Mouse (Mus musculus) urinary bladder, postnatal 4 days (tissue): ENCODE data around the gene Tmed9.
"Not testable (repeated sequence)": the region's sequence is repeated elsewhere in the genome, so short reads cannot be mapped to it uniquely, and the experiment has no call there.

ENCODE experiments used
- DNase-seq, 2 experiments: peaks; one replicate each; pipeline ENCODE4 v3.0.0; 2021 to 2022; ENCODE audit warnings: low spot score in 2 of 2

Tmed9 gene

DNA sequence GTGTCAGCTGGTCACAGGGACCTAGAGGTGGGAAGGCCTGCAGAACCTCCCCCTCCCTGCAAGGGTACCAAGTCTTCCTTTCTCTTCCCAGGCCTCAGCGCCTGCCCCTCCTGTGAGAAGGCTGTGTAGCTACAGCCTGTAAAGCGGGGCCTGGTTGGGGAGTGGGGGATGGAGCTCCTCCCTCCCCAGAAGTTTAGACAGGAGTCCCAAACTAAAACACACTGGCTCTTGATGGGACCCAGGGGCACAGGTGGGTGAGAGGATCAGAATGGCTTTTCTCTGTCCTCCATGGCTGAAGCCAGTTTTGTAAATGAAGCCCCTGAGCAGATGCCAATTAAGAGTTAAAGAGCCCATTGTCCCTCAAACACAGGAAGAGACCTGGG lies 34.1 kb downstream of the Tmed9 start:
- DNase-seq = peak in 1 of 2 experiments; percentile 56

DNA sequence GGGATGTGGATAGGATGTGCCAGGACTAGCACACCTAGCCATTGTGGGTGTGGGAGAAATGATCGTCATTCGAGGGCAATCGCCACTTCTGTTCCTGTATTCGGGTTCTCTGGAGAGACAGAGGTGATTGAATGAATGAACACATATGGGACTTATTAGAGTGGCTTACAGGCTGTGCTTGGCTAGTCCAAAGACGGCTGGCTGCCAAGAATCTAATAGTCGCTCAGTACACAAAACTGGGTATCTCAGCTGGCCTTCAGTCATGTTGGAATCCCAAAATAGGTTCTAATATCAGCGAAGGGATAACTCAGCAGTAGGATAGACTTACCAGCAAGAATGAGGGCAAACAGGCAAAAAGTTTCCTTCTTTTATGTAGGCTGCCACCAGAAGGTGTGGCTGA lies 38.5 kb downstream of the Tmed9 start:
- no peak for DNase-seq

DNA sequence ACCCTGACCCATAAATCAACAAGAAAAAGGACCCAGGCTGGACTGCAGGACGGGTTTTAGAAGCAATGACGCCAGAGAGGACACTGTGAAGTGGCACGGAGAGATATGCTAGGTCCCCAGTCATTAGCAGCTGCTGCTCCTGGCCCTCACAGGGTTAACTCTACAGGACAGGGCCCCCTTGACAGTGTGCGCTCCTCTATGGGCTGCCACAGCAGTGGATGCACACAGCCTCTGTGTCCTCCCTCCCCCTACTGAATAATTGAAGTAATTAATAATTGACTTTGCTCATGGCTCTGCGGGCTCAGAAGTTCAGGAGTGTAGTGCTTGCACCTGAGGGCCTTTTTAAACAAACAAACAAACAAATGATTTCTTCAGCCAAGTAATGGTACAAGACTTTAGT lies 39.9 kb downstream of the Tmed9 start:
- DNase-seq = no peak

DNA sequence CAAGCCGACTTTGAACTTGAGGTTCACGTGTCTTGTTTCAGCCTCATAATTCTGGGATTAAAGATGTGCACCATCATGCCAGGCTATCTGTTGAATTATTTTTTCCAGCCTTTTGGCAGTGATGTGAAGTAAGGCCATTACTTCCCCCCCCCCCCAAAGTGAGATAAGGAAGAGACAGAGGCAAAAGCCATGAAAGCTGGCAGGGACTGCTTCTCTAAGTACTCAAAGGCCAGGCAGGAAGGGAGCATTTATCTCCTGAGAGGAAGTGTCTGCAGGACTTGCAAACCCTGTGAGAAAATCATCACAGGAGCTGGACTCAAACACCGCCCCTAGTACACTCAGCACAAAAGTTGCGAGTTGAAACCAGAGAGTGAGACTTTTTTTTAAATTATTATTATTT lies 45.8 kb downstream of the Tmed9 start:
- no peak for DNase-seq

DNA sequence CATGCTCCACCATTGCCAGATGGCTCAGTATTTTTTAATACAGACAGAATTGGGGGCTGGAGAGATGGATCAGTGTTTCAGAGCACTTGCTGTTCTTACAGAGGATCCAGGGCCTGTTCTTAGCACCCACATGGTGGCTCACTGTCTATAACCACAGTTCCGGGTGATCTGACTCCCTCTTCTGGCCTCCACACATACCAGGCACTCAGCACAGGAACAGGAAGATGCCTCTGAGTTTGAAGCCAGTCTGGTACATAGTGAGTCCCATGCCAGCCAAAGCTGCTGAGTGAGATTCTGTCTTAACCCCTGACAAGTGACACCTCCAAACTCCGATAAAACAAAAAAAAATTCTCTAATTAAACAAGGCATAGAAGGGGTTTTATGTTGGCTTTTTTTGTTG lies 46.7 kb downstream of the Tmed9 start:
- no peak for DNase-seq

DNA sequence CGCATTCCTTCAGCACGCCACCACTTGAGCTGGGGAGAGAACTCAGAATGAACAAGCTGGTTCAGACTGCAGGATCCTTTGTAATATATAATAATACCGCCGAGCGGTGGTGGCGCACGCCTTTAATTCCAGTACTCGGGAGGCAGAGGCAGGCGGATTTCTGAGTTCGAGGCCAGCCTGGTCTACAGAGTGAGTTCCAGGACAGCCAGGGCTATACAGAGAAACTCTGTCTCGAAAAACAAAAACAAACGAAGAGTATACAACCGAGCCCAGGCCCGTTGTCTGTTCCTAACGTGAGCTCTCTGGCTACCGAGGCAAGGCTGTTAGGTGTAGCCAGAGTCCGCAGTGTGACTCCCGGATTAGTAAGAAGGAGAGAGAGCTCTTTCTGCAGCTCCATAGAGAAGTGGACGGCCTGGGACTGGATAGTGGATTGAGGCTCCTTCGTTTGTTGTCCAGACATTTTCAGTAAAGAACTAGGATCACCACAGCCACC lies 48.7 kb downstream of the Tmed9 start:
- not testable (repeated sequence) for DNase-seq

DNA sequence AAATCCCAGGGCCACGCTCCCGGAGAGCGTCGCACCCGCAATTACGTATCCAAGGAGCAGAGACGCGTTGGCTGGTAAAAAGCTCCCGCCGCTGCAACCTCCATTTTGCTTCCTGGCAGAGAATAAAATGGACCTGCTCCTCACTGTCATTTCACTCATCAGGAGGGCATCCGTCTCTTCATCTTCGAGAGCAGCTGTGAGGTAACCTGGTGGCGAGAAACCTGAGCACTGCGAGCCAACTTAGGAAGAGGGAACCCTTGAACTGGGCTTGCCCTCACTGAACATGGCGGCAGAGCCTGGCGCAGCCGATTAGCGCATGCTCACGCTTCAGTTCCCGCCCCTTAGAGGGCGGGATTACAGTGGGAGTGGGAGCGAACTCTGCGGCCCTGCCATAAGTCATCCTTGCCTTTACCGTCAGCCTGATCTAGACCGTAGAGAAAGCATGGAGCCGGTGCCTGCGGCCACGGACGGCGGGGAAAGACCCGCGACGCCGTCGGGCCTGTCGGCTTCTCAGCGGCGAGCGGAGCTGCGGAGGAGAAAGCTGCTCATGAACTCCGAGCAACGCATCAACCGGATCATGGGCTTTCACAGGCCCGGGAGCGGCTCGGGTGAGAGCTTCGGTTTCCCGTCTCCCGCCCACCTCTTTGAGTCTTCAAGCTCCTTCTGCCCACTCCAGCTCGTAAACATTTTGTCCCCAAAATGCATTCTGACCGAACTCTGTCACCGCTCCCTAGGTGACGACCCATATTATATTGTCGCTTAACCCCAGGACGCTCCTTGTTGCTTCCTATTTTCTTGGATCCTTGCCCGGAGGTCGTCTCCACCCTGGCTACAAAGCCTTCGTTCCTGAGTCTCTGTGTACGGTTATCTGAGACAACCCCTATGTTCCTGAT lies 49.4 kb downstream of the Tmed9 start, which contains the start of gene Caml:
TSS of gene Caml (plus strand) at position 357 of the 893 bp plus-strand sequence.
- DNase-seq = peak; percentile 83 to 85

DNA sequence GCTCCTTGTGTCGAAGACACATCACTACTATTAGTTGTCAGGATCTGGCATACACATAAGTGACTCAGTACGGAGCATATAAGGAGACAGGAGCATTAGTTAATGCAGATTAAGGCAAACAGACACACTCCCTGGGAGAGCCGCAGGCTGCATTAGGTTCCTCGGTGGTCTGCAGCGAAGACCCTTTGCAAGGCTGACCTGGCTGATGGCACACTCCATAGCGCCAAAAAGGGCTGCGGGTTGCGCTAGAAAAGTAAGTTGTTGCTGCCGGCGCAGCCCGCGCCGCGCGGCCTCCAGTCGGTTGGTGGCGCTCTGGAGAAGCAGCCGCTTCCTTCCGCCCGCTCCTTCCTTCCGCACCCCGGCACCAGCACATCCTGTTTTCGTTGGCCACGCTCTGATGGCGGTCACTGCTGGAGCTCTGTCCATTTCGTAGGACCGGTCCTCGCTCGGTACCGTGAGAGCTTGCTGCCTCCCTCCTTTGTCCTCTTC lies 61.2 kb downstream of the Tmed9 start, which contains the start of gene Ddx46:
TSS of gene Ddx46 (plus strand) at position 389 of the 489 bp plus-strand sequence.
- DNase-seq = peak; percentile 84 to 91

DNA sequence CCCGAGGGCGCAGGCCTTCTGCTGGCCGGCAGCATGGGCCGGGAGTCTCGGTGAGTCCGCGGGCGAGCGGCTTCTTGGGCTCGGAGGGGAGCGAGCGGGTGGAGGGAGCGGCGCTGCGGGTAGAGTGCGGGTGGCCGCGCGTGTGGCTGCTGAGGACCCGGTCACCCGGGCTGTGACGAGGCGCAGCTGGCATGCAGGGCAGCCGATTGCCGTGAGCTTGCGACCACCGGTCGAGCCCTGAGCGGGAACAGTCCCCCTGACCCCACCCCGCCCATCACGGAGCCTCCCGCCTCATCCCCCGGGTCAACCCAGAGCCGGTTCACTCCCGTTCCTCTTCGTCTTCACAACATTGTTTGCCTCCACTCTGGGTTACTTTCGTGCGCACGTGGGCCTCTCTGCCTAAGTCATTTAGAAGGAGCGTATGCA lies 61.6 kb downstream of the Tmed9 start:
- no peak for DNase-seq

DNA sequence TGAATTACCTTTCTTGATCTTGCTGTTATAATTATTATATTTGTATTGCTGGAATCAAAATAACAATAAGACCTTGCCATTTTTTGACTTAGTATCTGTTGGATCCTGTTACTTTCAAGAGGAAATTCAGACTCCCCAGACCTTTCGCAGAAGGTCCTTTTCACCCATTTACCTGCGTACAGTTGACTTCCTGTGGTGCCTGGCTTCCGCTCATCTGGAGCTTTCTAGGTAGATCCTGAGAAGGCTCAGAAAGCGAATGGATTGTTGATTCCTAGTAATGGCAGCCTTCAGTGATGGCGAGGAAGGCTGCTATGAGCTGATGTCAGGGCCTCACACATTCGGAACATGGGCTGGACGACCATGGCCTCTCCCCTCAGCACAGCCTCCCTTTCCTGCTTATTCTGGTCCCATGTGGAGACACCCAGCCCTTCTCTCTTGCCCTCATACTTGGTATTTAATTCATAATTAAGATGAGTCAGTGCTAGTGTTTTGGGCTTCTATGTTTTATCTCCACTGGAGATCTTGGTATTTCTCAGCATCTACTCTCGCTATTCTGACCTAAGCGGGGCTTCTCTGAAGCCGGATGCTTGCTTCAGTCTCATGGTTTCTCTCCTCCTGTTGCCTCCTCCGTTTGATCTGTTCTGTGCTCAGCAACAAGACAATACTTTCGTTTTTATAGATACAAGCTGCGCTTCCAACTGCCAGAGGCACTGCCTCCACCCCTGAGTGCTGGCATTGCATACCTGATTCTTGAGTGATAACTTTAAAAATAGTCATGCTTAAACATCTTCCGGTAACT lies 62.9 kb downstream of the Tmed9 start:
- no peak for DNase-seq

DNA sequence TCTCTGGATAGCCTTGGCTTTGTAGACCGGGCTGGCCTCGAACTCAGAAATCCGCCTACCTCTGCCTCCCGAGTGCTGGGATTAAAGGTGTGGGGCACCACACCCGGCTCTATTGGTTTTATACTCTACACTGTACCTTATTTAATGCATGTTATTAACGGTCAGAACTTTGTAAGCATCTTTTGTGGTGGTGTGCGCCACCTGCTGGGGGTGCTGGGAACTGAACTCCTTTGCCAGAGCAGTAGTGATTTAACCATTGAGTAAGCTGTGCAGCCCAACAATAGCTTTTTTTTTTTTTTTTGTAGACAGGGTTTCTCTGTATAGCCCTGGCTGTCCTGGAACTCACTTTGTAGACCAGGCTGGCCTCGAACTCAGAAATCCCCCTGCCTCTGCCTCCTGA lies 66.9 kb downstream of the Tmed9 start:
- DNase-seq = peak; percentile 62 to 75

DNA sequence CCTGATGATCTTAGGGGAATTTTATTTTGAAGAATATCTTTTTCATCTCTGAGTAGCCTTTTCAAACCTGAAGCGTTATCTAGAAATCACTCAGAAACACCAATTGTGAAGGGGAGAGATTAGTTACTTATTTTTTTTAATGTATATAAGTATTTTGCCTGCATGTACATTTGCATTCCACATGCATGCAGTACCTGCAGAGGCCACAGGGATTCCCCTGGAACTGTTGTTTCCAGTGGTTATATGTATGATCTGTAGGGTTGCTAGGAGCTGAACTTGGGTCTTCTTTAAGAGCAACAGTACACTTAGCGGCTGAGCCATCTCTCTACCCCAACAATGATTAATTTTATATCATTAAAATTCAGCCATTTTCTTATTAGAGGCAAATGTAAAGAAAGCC lies 71.0 kb downstream of the Tmed9 start:
- no peak for DNase-seq
